Mouse (Mus musculus) limb, embryonic 15.5 days (tissue): ENCODE results near the gene Atg13. TPM values are rescaled to one million over a fixed set of nuclear protein-coding genes. Genes with fewer than 3 reads are reported as not detected.

Experiments
- ATAC-seq: fragments of 200-750 bp; cut with Nextera tagmentation; 2 replicates; pipeline ENCODE4 v1.8.0; 2017; ENCODE audit warnings: low read depth, moderate TSS enrichment; ENCODE audit not compliant: insufficient number of reproducible peaks, low FRiP score, low TSS enrichment
- H3K27ac ChIP-seq: fragments of 300-500 bp; sonication (generic); 2 replicates; pipeline ENCODE4 v1.5.1; 2015; ENCODE audit warnings: moderate library complexity, mild to moderate bottlenecking, inconsistent platforms
- H3K27me3 ChIP-seq: fragments of 300-500 bp; sonication (generic); 2 replicates; pipeline ENCODE4 v1.6.1; 2015; ENCODE audit warnings: inconsistent platforms
- H3K36me3 ChIP-seq: fragments of 300-500 bp; sonication (generic); 2 replicates; pipeline ENCODE4 v1.6.1; 2015; ENCODE audit warnings: inconsistent platforms
- H3K4me1 ChIP-seq: fragments of 300-500 bp; sonication (generic); 2 replicates; pipeline ENCODE4 v1.6.1; 2015; ENCODE audit warnings: inconsistent platforms
- H3K4me2 ChIP-seq: fragments of 300-500 bp; sonication (generic); 2 replicates; pipeline ENCODE4 v1.6.1; 2015; ENCODE audit warnings: mild to moderate bottlenecking, inconsistent platforms
- H3K4me3 ChIP-seq: fragments of 300-500 bp; sonication (generic); 2 replicates; pipeline ENCODE4 v1.5.1; 2015; ENCODE audit warnings: mild to moderate bottlenecking, inconsistent platforms
- H3K9ac ChIP-seq: fragments of 300-500 bp; sonication (generic); 2 replicates; pipeline ENCODE4 v1.6.1; 2015; ENCODE audit warnings: inconsistent platforms
- H3K9me3 ChIP-seq: fragments of 300-500 bp; sonication (generic); 2 replicates; pipeline ENCODE4 v1.6.1; 2016; ENCODE audit warnings: inconsistent platforms
- WGBS: fragments of 180-500 bp; shearing (Covaris S2); methylation state at CpG from one replicate; pipeline ENCODE4 v1.1.7; 2015; 5-methylcytosine and 5-hydroxymethylcytosine counted together
- polyA plus RNA-seq: library from polyadenylated mRNA; unstranded; fragments of >200 nt; fragmentation: Nextera tagmentation; extraction: Ambion mirVana; gene quantifications from 2 replicates; pipeline ENCODE4 v1.2.1, GENCODE M21; 2015

Gene Atg13
- polyA plus RNA-seq, 1 experiment from 2014 or later = 33.7 TPM

DNA sequence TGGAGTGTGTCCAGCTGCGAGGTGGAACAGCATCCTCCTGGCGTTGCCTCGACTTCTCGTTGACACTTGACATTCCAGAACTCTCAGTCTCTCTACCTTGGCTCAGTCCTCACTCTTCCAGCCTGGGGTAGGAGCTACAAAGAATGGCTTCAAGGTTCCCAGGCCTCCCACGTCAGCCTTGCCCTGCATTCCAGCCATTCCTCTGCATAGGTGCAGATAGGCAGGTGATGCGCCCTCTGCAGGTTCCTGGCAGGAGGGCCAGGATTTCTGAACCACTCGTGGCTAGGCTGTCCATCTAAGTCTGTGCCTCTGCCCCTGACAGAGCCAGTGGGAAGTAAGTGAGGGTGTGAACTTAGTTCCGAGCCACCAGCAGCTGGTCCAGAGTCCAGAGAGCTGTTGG, 53.6 kb downstream of the Atg13 start:
- H3K36me3 ChIP-seq = peaks cover 85% of the 10 kb centered on the region
- WGBS = 63% methylated on average over 8 of the region's 8 CpGs

DNA sequence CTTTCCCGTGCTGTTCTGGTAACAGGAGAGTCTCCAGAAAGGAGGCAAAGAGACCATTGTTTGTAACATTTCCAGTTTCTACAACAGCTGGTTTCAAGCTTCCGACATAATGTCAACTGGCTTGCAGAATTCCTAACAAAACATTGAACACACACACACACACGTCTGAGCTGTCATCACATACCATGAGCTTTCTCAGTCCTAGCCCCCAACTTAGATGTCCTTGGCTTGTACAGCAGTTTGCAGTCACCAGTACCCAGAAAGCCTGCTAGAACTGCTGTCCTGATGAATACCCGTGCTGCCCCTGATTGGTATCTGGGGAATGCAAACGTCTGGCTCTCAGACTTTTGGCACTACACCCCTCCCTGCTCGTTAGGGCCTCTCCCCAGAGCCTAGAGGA, 54.5 kb downstream of the Atg13 start:
- no peak for ATAC-seq
- no peak overlapping the region for H3K9ac ChIP-seq
- no peak overlapping the region for H3K4me3 ChIP-seq
- WGBS = 56% methylated on average over 6 of the region's 6 CpGs
- H3K27me3 ChIP-seq = no peaks in the 10 kb centered on the region
- H3K27ac ChIP-seq = no peak overlapping the region
- H3K36me3 ChIP-seq = peaks cover 77% of the 10 kb centered on the region
- peaks cover 12% of the 10 kb centered on the region for H3K4me1 ChIP-seq
- no peaks in the 10 kb centered on the region for H3K9me3 ChIP-seq
- H3K4me2 ChIP-seq = no peak overlapping the region

More for the DNA sequence above, 53.6 kb downstream of the Atg13 start:
- Histone ChIP-seq H3K4me3 (no peak overlapping the region), H3K9ac (no peak overlapping the region), H3K27me3 (no peaks in the 10 kb centered on the region), H3K4me2 (no peak overlapping the region), H3K27ac (no peak overlapping the region), H3K9me3 (no peaks in the 10 kb centered on the region), H3K4me1 (peaks cover 3% of the 10 kb centered on the region; the same call in 1 of the 2 replicates)
- no peak for ATAC-seq

DNA sequence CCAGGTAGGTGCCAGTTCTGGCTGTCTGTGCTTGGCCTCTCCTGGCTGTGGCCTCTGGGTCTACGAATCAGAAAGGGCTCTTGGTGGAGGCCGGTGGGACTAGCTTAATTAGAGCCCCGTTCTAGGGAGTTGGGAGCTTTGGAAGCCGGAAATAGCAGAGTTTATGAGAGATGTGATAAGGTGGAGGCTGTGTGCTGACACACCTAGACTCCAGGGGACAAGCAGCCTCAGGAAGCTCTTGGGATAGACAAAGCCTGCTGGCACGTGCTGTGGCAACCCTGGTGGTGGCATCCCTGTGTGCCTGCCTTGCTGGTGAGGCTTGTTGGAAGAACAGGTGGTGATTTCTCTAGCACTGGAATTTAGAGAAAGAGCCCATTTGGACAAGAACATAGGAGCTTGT, 55.0 kb downstream of the Atg13 start:
- Histone ChIP-seq H3K36me3 (peaks cover 76% of the 10 kb centered on the region), H3K27me3 (no peaks in the 10 kb centered on the region), H3K4me3 (no peak overlapping the region), H3K9me3 (no peaks in the 10 kb centered on the region), H3K9ac (no peak overlapping the region), H3K27ac (no peak overlapping the region), H3K4me2 (no peak overlapping the region), H3K4me1 (peaks cover 15% of the 10 kb centered on the region)
- 78% methylated on average over 5 of the region's 5 CpGs for WGBS
- ATAC-seq = no peak

DNA sequence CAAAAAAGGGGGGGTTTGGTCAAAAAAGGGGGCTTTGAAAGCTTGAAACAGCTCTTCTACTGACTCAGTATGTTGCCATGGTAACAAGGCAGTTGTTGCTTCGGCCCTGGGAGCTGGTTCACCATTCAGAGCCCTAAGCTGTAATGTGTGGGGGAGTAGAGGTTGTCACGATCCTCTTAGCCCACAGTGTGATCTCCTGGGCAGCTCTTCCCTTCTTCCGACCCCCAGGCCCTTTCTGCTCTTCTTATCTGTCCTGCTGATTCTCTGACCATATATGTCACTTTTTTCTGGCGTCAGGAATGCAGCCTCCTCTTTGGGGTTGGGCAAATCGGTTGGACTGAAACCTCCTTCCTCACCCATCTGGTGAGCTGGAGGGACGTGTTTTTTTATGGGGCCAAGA, 57.5 kb downstream of the Atg13 start:
- H3K9me3 ChIP-seq = no peaks in the 10 kb centered on the region
- H3K27me3 ChIP-seq = no peaks in the 10 kb centered on the region
- peaks cover 25% of the 10 kb centered on the region for H3K4me1 ChIP-seq
- H3K4me3 ChIP-seq = no peak overlapping the region
- peaks cover 53% of the 10 kb centered on the region for H3K36me3 ChIP-seq
- H3K27ac ChIP-seq = no peak overlapping the region
- H3K9ac ChIP-seq = no peak overlapping the region
- ATAC-seq = no peak
- WGBS = 63% methylated on average over 6 of the region's 6 CpGs
- H3K4me2 ChIP-seq = no peak overlapping the region

DNA sequence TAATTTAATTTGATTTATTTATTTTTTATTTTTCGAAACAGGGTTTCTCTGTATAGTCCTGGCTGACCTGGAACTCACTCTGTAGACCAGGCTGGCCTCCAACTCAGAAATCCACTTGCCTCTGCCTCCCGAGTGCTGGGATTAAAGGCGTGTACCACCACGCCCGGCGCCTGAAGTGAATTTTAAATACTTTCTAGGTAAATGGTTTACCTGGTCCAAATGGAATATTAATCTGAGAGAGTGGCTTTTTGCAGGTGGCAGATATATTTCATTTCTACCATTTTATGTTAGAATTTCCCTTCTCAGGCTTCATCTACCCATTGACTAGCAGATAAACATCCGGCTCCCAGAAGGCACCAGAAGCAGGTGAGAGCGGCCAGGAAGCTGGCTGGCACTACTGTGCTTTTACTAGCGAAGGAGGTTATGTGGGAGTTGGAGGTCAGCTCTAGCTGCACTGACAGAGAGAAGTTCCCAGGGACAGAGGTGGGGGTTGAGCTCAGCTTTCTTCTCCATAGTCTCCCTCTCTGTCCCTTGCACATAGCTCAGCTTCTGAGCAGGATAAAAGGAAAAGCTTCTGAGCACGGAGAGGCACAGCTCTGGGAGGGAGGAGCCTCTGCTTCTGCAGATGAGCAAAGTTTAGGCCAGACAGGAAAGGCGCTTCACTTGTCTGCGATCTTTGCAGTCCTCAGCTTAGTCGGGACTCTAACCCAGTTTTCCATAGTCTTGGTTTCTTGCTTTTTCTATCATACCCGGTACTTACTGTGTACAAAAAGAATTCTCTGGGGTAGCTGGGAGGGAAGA, 58.7 kb downstream of the Atg13 start:
- ATAC-seq = no peak
- H3K27ac ChIP-seq = no peak overlapping the region
- no peak overlapping the region for H3K4me2 ChIP-seq
- WGBS = 89% methylated on average over 14 of the region's 14 CpGs
- peaks cover 53% of the 10 kb centered on the region for H3K36me3 ChIP-seq
- no peaks in the 10 kb centered on the region for H3K9me3 ChIP-seq
- no peak overlapping the region for H3K4me3 ChIP-seq
- peaks cover 25% of the 10 kb centered on the region for H3K4me1 ChIP-seq
- H3K9ac ChIP-seq = no peak overlapping the region
- H3K27me3 ChIP-seq = no peaks in the 10 kb centered on the region

DNA sequence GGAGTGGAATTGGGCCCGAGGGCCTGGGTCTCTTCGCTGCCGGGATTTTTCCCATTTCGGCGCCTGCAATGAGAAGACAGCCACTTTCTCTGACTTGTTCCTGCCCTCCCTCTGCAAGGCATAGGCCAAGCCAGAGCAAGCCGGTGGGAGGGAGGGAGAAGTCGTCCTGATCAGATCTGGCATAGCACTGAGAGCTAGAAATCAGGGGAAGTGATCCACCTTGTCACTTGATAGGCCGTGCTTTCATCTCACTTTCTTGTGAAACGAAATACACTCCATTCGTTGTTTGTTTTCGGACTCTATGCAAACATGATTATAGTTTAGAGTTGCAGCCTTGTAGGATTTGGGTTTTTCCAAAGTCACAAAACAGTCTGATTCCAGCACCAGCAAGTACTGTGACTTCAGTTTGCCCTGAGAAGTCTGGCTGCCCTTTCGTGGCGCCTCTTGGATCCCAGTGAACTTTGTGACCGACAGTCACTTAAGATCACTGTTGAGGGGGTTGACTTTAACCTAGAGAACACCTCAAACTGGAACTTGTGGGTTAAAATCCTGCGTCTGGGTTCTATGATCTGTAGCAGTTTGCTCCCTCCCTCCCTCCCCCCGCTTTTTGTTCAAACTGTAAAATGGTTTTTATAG, 59.9 kb downstream of the Atg13 start:
- ATAC-seq = no peak
- H3K27me3 ChIP-seq = no peaks in the 10 kb centered on the region
- WGBS = 10% methylated on average over 16 of the region's 16 CpGs
- no peaks in the 10 kb centered on the region for H3K9me3 ChIP-seq
- H3K9ac ChIP-seq = peak overlapping the region; percentile 58
- H3K4me1 ChIP-seq = peaks cover 25% of the 10 kb centered on the region
- H3K4me2 ChIP-seq = peak overlapping the region; percentile 65
- H3K4me3 ChIP-seq = peak overlapping the region; percentile 73
- H3K36me3 ChIP-seq = peaks cover 53% of the 10 kb centered on the region
- peak overlapping the region; percentile 94 for H3K27ac ChIP-seq

DNA sequence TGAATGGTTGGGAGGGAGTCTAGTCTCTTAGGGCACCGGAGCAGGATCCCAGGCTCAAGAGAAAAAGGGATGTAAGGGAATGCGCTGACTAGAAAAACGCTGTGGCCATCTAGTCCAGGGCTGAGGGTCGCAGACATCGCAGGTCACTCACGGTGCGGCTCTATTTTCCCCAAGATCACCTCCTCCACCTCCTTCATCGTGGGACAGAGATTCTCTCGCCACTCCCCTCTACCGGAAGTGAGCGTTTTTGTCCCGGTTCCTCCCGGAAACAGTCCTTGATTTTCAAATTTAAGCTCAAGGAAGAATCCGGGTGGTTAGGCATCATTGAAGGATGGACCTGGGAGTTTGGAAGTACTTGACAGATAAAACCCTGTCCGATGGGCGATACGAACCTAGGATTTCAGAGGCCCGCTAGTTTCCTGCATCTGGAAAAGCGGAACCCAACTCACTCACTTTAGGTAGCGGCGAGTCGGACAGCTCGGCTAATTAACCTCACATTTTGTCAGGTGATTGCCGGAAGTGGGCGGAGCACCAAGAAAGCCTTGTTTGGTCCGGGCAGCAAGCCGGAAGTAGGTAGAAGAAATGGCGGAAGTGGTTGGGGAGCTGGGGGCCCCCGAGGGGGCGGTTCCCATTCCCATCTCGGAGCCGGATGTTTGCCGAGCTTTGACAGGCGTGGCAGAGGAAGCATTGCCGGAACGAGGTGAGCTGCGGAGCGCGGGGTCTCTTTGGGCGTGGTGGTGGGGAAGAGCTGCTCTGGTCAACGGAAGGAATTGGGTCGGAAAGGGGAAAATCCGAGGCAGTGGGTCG, 60.6 kb downstream of the Atg13 start, which contains the start of the genes Zfp408 and Arhgap1:
Zfp408 (minus strand) TSS at position 239 of the 807 bp plus-strand sequence.
Arhgap1 (plus strand) TSS at position 308 of the 807 bp plus-strand sequence.
- H3K36me3 ChIP-seq = peaks cover 53% of the 10 kb centered on the region
- peak within 1 kb of the TSS; percentile 73 for H3K4me3 ChIP-seq
- peak; percentile 90 for ATAC-seq
- H3K4me1 ChIP-seq = peaks cover 25% of the 10 kb centered on the region
- H3K4me2 ChIP-seq = peak within 1 kb of the TSS; percentile 94
- WGBS = under 1% methylated on average over 44 of the region's 44 CpGs
- H3K27ac ChIP-seq = peak within 1 kb of the TSS; percentile 94
- no peaks in the 10 kb centered on the region for H3K9me3 ChIP-seq
- no peaks in the 10 kb centered on the region for H3K27me3 ChIP-seq
- peak within 1 kb of the TSS; percentile 92 for H3K9ac ChIP-seq

DNA sequence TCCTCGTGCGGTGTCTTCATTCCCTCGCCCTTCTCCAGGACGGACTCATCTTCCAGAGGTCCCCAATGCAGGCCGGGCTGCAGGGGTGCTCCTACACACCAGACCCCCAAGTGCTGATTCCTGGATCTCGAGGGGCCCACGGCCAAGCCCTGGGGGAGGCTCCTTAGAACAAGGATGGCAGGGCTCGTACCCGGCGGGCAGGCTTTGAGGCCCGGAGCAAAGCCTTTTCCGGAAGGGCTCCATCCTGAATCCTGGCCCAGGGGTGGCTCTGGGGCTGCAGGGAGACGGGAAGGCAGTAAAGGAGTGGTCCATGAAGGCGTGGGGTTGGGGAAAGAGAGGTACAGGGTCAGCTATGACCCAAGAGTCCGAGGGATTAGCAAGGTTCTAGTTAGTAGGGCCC, 61.2 kb downstream of the Atg13 start:
- Histone ChIP-seq H3K27me3 (no peaks in the 10 kb centered on the region), H3K27ac (peak overlapping the region; percentile 94), H3K36me3 (peaks cover 53% of the 10 kb centered on the region), H3K4me3 (peak overlapping the region; percentile 73), H3K9ac (peak overlapping the region; percentile 92), H3K9me3 (no peaks in the 10 kb centered on the region), H3K4me2 (peak overlapping the region; percentile 94), H3K4me1 (peaks cover 25% of the 10 kb centered on the region)
- no peak for ATAC-seq
- 3% methylated on average over 15 of the region's 15 CpGs for WGBS

DNA sequence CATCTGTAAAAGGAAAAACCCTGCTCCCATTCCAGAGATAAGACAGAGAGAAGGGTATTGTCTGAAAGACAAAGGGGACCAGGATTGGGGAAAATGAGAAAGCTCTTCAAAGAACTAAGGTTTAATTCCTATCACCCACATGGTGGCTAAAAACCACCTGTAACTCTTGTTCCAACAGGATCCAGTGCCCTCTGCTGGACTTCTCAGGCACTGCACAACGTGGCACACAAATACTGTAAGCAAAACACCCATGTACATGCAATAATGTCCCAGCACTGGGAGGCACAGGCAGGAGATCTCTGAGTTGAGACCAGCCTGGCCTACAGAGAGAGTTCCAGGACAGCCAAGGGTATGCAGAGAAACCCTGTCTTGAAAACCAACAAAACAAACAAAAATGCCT, 63.6 kb downstream of the Atg13 start:
- H3K4me3 ChIP-seq = no peak overlapping the region
- no peak overlapping the region for H3K4me2 ChIP-seq
- no peaks in the 10 kb centered on the region for H3K27me3 ChIP-seq
- H3K4me1 ChIP-seq = peaks cover 21% of the 10 kb centered on the region
- H3K27ac ChIP-seq = no peak overlapping the region
- H3K36me3 ChIP-seq = peaks cover 60% of the 10 kb centered on the region
- no peak overlapping the region for H3K9ac ChIP-seq
- H3K9me3 ChIP-seq = no peaks in the 10 kb centered on the region
- ATAC-seq = no peak
- WGBS = 19% methylated on average over 1 of the region's 1 CpGs

DNA sequence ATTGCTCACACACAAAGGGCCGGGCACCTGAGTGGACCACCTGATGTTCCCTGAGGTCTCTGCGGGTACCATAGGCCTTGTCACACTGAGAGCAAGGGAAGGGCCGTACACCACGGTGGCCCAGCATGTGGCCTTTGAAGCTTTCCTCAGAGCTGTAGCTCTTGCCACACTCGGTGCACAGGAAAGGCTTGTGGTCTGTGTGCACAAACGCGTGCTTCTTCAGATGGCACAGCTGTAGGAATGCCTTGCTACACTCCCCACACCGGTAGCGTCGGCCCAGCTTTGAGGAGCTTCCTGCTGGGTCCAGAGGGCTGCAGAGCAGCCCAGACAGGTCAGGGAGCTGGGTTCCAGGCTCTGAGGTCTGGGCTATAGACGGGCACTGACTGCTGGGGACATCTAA, 64.6 kb downstream of the Atg13 start:
- H3K4me1 ChIP-seq = peaks cover 13% of the 10 kb centered on the region
- ATAC-seq = no peak
- H3K9ac ChIP-seq = no peak overlapping the region
- H3K36me3 ChIP-seq = peaks cover 64% of the 10 kb centered on the region
- no peak overlapping the region for H3K4me3 ChIP-seq
- H3K9me3 ChIP-seq = no peaks in the 10 kb centered on the region
- H3K27me3 ChIP-seq = no peaks in the 10 kb centered on the region
- no peak overlapping the region for H3K4me2 ChIP-seq
- WGBS = 94% methylated on average over 11 of the region's 11 CpGs
- no peak overlapping the region for H3K27ac ChIP-seq

DNA sequence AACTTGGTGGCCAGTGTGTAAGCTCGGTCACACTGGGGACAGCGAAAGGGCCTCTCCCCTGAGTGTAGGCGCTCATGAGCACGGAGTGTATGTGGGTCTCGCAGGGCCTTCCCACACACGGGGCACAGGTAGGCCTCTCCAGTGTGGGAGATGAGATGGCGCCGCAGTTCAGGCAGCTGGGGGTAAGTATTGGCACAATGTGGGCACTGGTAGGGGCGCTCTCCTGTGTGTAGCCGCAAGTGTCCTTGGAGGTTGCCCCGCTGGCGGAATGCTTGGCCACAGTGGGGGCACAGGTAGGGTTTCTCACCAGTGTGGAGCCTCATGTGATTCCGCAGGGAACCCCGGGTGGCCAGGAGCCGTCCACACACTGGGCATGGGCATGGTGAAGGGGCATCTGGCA, 65.0 kb downstream of the Atg13 start:
- ATAC-seq = no peak
- 97% methylated on average over 15 of the region's 15 CpGs for WGBS
- no peak overlapping the region for H3K9ac ChIP-seq
- peaks cover 64% of the 10 kb centered on the region for H3K36me3 ChIP-seq
- H3K9me3 ChIP-seq = no peaks in the 10 kb centered on the region
- no peaks in the 10 kb centered on the region for H3K27me3 ChIP-seq
- H3K4me2 ChIP-seq = no peak overlapping the region
- no peak overlapping the region for H3K4me3 ChIP-seq
- peaks cover 10% of the 10 kb centered on the region for H3K4me1 ChIP-seq
- H3K27ac ChIP-seq = no peak overlapping the region
